Mouse (Mus musculus) heart, adult 18-20 months (tissue): ENCODE results near the gene Slc24a3. TPM values are rescaled to one million over a fixed set of nuclear protein-coding genes. Genes with fewer than 3 reads are reported as not detected.

Experiments used
- DNase-seq, 2 experiments: peaks; one replicate each; pipeline ENCODE4 v3.0.0; 2021 to 2022; ENCODE audit warnings: mixed read lengths in 1 of 2
- total RNA-seq, 2 experiments: library from RNA; stranded (reverse); gene quantifications; 2 replicates each; pipeline ENCODE4 v1.2.3; 2021

Slc24a3 gene
- total RNA-seq, 2 experiments from 2014 or later: 1.7 to 4.3 TPM

GRCm38 (mm10) chr2:145283746-145284145, 116.2 kb downstream of the Slc24a3 start:
- no peak for DNase-seq

GRCm38 (mm10) chr2:145288501-145288900, 120.9 kb downstream of the Slc24a3 start:
- DNase-seq: peak; percentile 55 to 70

- peak; percentile 4 to 41 for DNase-seq
Measured at GRCm38 (mm10) chr2:145291473-145291872, 123.9 kb downstream of the Slc24a3 start.

- DNase-seq: no peak
Measured at GRCm38 (mm10) chr2:145292196-145292595, 124.6 kb downstream of the Slc24a3 start.

- DNase-seq: no peak
Measured at GRCm38 (mm10) chr2:145292816-145293215, 125.3 kb downstream of the Slc24a3 start.

GRCm38 (mm10) chr2:145296906-145297305, 129.4 kb downstream of the Slc24a3 start:
- DNase-seq: no peak

GRCm38 (mm10) chr2:145299914-145300699, 132.6 kb downstream of the Slc24a3 start:
- DNase-seq: no peak

- DNase-seq: peak in 1 of 2 experiments; percentile 7
Measured at GRCm38 (mm10) chr2:145307231-145307883, 139.8 kb downstream of the Slc24a3 start.

GRCm38 (mm10) chr2:145318916-145319315, 151.4 kb downstream of the Slc24a3 start:
- no peak for DNase-seq

GRCm38 (mm10) chr2:145321287-145321686, 153.7 kb downstream of the Slc24a3 start:
- no peak for DNase-seq

- no peak for DNase-seq
Measured at GRCm38 (mm10) chr2:145321755-145322154, 154.2 kb downstream of the Slc24a3 start.

GRCm38 (mm10) chr2:145324477-145324876, 156.9 kb downstream of the Slc24a3 start:
- no peak for DNase-seq

GRCm38 (mm10) chr2:145325852-145326251, 158.3 kb downstream of the Slc24a3 start:
- DNase-seq: no peak

GRCm38 (mm10) chr2:145326544-145326943, 159.0 kb downstream of the Slc24a3 start:
- DNase-seq: no peak

- DNase-seq: peak; percentile 45 to 46
Measured at GRCm38 (mm10) chr2:145329756-145330155, 162.2 kb downstream of the Slc24a3 start.

- no peak for DNase-seq
Measured at GRCm38 (mm10) chr2:145331525-145331924, 164.0 kb downstream of the Slc24a3 start.

- DNase-seq: no peak
Measured at GRCm38 (mm10) chr2:145333466-145333865, 165.9 kb downstream of the Slc24a3 start.

GRCm38 (mm10) chr2:145336406-145336805, 168.9 kb downstream of the Slc24a3 start:
- no peak for DNase-seq

GRCm38 (mm10) chr2:145340816-145341215, 173.3 kb downstream of the Slc24a3 start:
- no peak for DNase-seq

GRCm38 (mm10) chr2:145342956-145343355, 175.4 kb downstream of the Slc24a3 start:
- no peak for DNase-seq

- no peak for DNase-seq
Measured at GRCm38 (mm10) chr2:145344521-145344920, 177.0 kb downstream of the Slc24a3 start.

GRCm38 (mm10) chr2:145353801-145354200, 186.2 kb downstream of the Slc24a3 start:
- no peak for DNase-seq

GRCm38 (mm10) chr2:145358236-145358942, 190.8 kb downstream of the Slc24a3 start:
- no peak for DNase-seq
